Mouse (Mus musculus): ENCODE results near the gene Chst2.

Gene Chst2

GRCm38 (mm10) chr9:95406571-95407561 is at the start of gene Chst2:
Gene Chst2 (minus strand): TSS chr9:95406722.
- DNase-seq (ENCODE audit: low read depth) = no peak

- DNase-seq (ENCODE audit: low read depth) = no peak
Observed at GRCm38 (mm10) chr9:95451931-95452330, 45.4 kb upstream of the Chst2 start.

- DNase-seq (ENCODE audit: low read depth) = no peak
Observed at GRCm38 (mm10) chr9:95450586-95450985, 44.1 kb upstream of the Chst2 start.

- no peak for DNase-seq (ENCODE audit: low read depth)
Observed at GRCm38 (mm10) chr9:95442321-95442731, 35.8 kb upstream of the Chst2 start.

- DNase-seq (ENCODE audit: low read depth) = no peak
Observed at GRCm38 (mm10) chr9:95437883-95438282, 31.4 kb upstream of the Chst2 start.

GRCm38 (mm10) chr9:95436294-95436613 is 29.7 kb upstream of the Chst2 start:
- DNase-seq (ENCODE audit: low read depth) = no peak

- DNase-seq (ENCODE audit: low read depth) = no peak
Observed at GRCm38 (mm10) chr9:95435506-95436293, 29.2 kb upstream of the Chst2 start.

GRCm38 (mm10) chr9:95428277-95428676 is 21.8 kb upstream of the Chst2 start:
- no peak for DNase-seq (ENCODE audit: low read depth)

- DNase-seq (ENCODE audit: low read depth) = no peak
Observed at GRCm38 (mm10) chr9:95413911-95414310, 7.4 kb upstream of the Chst2 start.

- no peak for DNase-seq (ENCODE audit: low read depth)
Observed at GRCm38 (mm10) chr9:95412047-95412446, 5.5 kb upstream of the Chst2 start.

GRCm38 (mm10) chr9:95407586-95408220 is 1.2 kb upstream of the Chst2 start:
- DNase-seq (ENCODE audit: low read depth) = no peak

- DNase-seq (ENCODE audit: low read depth) = no peak
Observed at GRCm38 (mm10) chr9:95405946-95406570, 464 bp downstream of the Chst2 start.

- no peak for DNase-seq (ENCODE audit: low read depth)
Observed at GRCm38 (mm10) chr9:95405511-95405945, 994 bp downstream of the Chst2 start.

- no peak for DNase-seq (ENCODE audit: low read depth)
Observed at GRCm38 (mm10) chr9:95404811-95405465, 1.6 kb downstream of the Chst2 start.

- no peak for DNase-seq (ENCODE audit: low read depth)
Observed at GRCm38 (mm10) chr9:95401686-95402085, 4.8 kb downstream of the Chst2 start.

- no peak for DNase-seq (ENCODE audit: low read depth)
Observed at GRCm38 (mm10) chr9:95392011-95392410, 14.5 kb downstream of the Chst2 start.

- no peak for DNase-seq (ENCODE audit: low read depth)
Observed at GRCm38 (mm10) chr9:95389956-95390355, 16.6 kb downstream of the Chst2 start.

GRCm38 (mm10) chr9:95387881-95388380 is 18.6 kb downstream of the Chst2 start:
- DNase-seq (ENCODE audit: low read depth) = no peak

- no peak for DNase-seq (ENCODE audit: low read depth)
Observed at GRCm38 (mm10) chr9:95375966-95376365, 30.6 kb downstream of the Chst2 start.

GRCm38 (mm10) chr9:95375336-95375735 is 31.2 kb downstream of the Chst2 start:
- no peak for DNase-seq (ENCODE audit: low read depth)

- no peak for DNase-seq (ENCODE audit: low read depth)
Observed at GRCm38 (mm10) chr9:95373741-95374140, 32.8 kb downstream of the Chst2 start.
